Mouse (Mus musculus) lung, adult 2 months (tissue): ENCODE results near the gene Ghr.

Experiments used
- CTCF ChIP-seq: fragments of 200-500 bp; IDR thresholded peaks from 2 replicates; pipeline ENCODE4 v1.5.1; 2011; ENCODE audit warnings: mild to moderate bottlenecking, low read length, control low read depth; ENCODE audit not compliant: insufficient read depth
- POLR2A ChIP-seq: fragments of 200-500 bp; IDR thresholded peaks from 2 replicates; pipeline ENCODE4 v1.6.1; 2011; ENCODE audit warnings: low read depth, mild to moderate bottlenecking, control low read depth, low read length, borderline replicate concordance; ENCODE audit errors: extremely low read depth

DNA sequence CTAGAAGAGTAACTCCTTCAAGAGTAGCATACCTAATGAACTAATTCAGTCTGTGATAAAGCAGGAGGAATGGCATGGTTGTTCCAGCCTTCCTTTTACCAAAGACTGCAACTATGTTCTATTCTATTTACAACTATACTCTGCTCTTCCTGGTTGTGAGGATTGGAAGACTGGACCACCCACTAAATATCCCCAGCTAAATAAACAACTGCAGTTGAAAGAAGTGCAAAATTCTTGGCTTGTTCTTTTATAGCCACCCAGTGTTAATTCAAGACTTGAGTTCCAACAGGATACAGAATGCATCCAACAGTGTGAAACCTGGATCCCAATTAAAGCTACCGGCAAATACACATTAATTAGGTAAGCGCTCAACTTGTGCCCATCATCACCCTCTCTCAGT, 93.3 kb downstream of the Ghr start:
- no peak for TF ChIP-seq CTCF
- TF ChIP-seq POLR2A: no peak
